Mouse (Mus musculus): ENCODE measurements at regions not wholly inside any gene's neighbourhood (a gene's known extent, or its start where the extent isn't known, plus 50 kb on each side); places are given as distances from the start of the nearest gene placed in this dataset.

DNA sequence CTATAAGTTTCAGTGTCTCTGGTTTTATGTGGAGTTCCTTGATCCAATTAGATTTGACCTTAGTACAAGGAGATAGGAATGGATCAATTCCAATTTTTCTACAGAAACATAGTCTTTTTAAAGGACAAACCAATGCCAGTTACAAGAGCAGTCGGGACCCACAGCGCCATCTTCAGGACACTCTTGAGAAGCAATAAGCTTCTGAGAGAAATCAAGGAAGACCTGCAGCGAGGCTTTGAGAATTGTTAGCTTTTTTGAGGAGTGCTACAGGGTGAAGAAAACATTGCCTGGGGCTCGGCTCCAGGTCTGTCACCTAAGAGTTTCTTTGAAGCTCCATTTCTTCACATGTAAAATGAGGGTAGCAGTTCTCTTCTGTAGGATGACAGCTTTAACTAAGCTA, 112.0 kb upstream of the Ppm1h start:
- TF ChIP-seq GATA1 (IDR thresholded peaks at IDR 0.05; ENCODE audit: borderline replicate concordance, low read length): no peak
- no peak for TF ChIP-seq FLI1 (IDR thresholded peaks at IDR 0.05; ENCODE audit: low read length)
